Mouse (Mus musculus): Measurements from ENCODE around the gene Ggcx. TPM values are rescaled to one million over a fixed set of nuclear protein-coding genes. Genes with fewer than 3 reads are reported as not detected.

Ggcx gene
- polyA plus RNA-seq, 1 experiment from 2014 or later = 15.8 TPM

DNA sequence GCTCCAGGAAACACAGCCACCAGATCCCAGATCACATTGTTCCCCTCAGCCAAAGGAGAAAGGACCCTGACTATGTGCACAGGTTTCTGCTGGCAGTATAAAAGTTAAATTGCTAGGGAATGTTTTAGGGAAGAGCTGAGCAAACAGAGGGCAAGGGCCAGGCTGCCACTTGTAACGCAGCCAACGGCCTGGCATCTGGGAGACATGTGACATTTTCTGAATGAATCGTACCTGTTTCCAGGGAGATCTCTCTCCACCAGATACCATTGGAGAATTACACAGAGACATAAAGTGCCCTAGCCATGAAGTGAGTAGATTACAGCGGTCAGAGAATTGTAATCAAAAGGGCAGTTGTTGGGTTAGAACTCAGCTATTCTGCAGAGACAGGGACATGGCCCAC is 40.9 kb upstream of the Ggcx start:
- Histone ChIP-seq H3K9ac (ENCODE audit: low read depth, low read length) (no peak overlapping the region), H3K9me3 (ENCODE audit: control insufficient read depth, low read length) (no peaks in the 10 kb centered on the region), H3K27ac (ENCODE audit: low read depth, low read length) (no peak overlapping the region), H3K27me3 (replicated peaks; ENCODE audit: control insufficient read depth, insufficient read depth, low read length) (no peaks in the 10 kb centered on the region), H3K4me3 (ENCODE audit: low read length) (no peak overlapping the region), H3K4me1 (ENCODE audit: control insufficient read depth, insufficient read depth, low read depth, low read length) (no peaks in the 10 kb centered on the region), H3K36me3 (ENCODE audit: control insufficient read depth, insufficient read depth, low read length) (no peaks in the 10 kb centered on the region), H3K4me2 (ENCODE audit: low read length) (no peak overlapping the region)
- ATAC-seq = no peak
- WGBS = 77% methylated on average over 4 of the region's 4 CpGs

DNA sequence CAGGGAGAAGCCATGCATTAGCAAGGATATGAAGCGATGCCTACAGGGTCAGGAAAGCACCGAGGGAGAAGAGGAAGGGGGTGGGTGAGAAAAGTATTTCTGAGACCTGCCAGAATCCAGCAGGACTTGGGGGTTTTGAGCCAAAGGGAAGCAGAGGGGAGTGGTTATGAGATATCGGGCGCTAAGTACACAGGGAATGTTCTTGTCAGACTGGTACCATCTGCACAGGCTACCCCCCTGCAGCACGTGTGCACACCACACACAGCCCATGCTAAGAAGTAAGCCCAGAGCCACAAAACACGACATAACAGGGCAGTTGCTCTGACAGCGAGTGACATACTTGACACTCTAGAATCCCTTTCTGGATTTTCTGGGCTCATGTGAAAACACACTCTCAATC is 39.9 kb upstream of the Ggcx start:
- Histone ChIP-seq H3K27ac (ENCODE audit: low read depth, low read length) (no peak overlapping the region), H3K27me3 (replicated peaks; ENCODE audit: control insufficient read depth, insufficient read depth, low read length) (peaks cover 2% of the 10 kb centered on the region), H3K4me1 (ENCODE audit: control insufficient read depth, insufficient read depth, low read depth, low read length) (no peaks in the 10 kb centered on the region), H3K9me3 (ENCODE audit: control insufficient read depth, low read length) (no peaks in the 10 kb centered on the region), H3K9ac (ENCODE audit: low read depth, low read length) (no peak overlapping the region), H3K4me3 (ENCODE audit: low read length) (no peak overlapping the region), H3K4me2 (ENCODE audit: low read length) (no peak overlapping the region), H3K36me3 (ENCODE audit: control insufficient read depth, insufficient read depth, low read length) (no peaks in the 10 kb centered on the region)
- ATAC-seq = no peak
- WGBS = 68% methylated on average over 7 of the region's 7 CpGs

DNA sequence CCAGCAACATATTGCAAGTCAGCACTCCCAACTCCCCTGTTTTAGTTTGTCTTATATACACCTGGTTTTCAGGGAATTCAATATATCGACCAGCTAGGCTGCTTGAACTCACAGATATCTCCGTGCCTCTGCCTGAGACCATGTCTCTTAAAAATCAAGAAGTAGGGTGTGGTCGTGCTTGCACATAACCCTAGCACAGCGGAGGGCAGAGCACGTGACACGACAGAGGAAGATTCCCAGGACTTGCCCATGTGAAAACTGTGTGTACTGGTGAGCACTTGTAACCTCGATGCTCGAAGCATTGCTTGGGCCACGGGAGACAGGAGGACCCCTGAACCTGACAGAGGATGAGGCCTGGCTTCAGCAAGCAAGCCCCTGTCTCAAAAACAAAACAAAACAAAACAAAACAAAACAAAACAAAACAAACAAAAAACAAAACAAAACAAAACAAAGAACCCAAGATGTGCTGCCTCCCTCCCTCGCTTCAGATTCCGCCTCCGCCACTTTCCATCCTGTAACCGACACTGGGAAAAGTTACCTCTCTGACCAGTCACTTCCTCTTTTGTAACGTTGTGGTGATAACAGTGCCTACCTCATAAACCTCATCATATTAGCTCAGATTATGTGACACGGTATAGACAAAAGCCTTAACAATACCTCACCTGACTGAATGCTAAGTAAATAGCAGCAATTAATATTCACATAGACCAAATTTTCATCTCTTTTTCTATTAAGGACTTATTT is 39.1 kb upstream of the Ggcx start:
- Histone ChIP-seq H3K36me3 (ENCODE audit: control insufficient read depth, insufficient read depth, low read length) (no peaks in the 10 kb centered on the region), H3K4me2 (ENCODE audit: low read length) (no peak overlapping the region), H3K9ac (ENCODE audit: low read depth, low read length) (no peak overlapping the region), H3K27me3 (replicated peaks; ENCODE audit: control insufficient read depth, insufficient read depth, low read length) (peaks cover 8% of the 10 kb centered on the region), H3K4me1 (ENCODE audit: control insufficient read depth, insufficient read depth, low read depth, low read length) (no peaks in the 10 kb centered on the region), H3K4me3 (ENCODE audit: low read length) (no peak overlapping the region), H3K27ac (ENCODE audit: low read depth, low read length) (no peak overlapping the region), H3K9me3 (ENCODE audit: control insufficient read depth, low read length) (no peaks in the 10 kb centered on the region)
- no peak for ATAC-seq
- 83% methylated on average over 15 of the region's 15 CpGs for WGBS

DNA sequence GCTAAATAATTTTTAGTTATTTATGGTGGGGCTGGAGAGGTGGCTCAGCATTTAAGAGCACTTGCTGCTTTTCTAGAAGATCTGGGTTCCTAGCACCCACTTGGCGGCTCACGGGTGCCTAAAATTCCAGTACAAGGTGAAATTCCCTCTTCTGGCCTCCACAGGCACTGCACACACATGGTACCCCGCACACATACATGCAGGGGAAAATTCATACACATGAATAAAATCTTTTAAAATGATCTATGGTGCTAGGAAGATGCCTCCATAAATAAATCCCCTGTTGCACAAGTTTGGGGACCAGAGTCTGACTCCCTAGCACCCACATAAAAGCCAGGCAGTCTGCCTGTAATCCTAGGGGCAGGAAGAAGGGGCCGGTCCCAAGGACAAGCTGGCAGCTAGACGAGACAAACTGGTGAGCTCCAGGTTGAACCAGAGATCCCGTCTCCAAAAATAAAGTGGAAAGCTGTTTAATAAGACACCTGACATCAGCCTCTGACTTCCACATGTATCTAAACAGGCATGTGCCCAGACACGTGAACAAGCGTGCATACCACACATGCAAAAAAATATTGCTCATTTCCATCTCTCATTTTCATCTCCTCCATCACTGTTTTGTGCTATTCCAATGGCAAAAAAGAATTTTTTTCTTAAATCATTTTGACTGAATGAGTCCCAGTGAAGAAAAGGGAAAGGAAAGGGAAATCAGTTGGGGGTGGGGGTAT is 35.4 kb upstream of the Ggcx start:
- H3K9me3 ChIP-seq (ENCODE audit: control insufficient read depth, low read length) = no peaks in the 10 kb centered on the region
- H3K9ac ChIP-seq (ENCODE audit: low read depth, low read length) = no peak overlapping the region
- no peak overlapping the region for H3K4me2 ChIP-seq (ENCODE audit: low read length)
- no peak overlapping the region for H3K27ac ChIP-seq (ENCODE audit: low read depth, low read length)
- no peaks in the 10 kb centered on the region for H3K36me3 ChIP-seq (ENCODE audit: control insufficient read depth, insufficient read depth, low read length)
- 86% methylated on average over 8 of the region's 8 CpGs for WGBS
- no peak overlapping the region for H3K4me3 ChIP-seq (ENCODE audit: low read length)
- H3K4me1 ChIP-seq (ENCODE audit: control insufficient read depth, insufficient read depth, low read depth, low read length) = peaks cover 4% of the 10 kb centered on the region
- no peak for ATAC-seq
- peaks cover 10% of the 10 kb centered on the region for H3K27me3 ChIP-seq (replicated peaks; ENCODE audit: control insufficient read depth, insufficient read depth, low read length)

DNA sequence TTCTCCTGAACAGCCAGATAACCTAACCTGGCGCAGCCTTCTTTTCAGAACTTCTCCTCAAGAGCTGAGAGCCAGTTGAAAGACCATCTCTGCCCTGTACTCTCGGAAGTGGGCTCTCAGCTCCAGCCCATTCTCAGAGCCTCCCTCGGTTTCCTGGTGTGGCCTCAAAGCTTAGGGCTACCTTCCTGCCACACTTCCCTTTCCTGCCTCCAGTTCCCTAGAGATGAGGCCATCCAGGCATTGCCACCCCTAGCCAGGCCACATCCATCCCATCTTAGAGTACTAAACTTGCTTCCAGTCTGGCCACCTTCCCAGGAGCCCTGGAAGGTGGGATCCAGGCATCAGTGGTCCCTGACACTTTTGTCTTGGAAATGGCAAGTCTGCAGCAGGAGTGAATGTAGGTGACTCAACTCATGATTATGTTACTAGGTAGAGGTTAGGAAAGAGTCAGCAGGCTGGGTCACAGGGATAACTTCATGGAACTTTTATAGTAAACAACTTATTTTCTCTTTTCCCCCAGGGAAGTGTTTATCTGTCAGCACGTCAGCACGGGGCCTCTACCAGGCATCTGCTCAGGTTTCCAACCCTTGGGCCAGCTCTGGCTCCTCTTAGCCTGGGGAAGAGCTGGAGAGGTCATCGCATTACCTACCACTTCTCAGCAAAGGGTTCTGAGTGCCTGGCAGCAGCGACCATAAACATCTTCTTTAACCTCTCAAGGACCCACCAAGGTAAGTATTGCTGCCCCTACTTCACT is 34.6 kb upstream of the Ggcx start:
- Histone ChIP-seq H3K4me3 (ENCODE audit: low read length) (peak overlapping the region; percentile 44), H3K4me2 (ENCODE audit: low read length) (peak overlapping the region; percentile 62), H3K27ac (ENCODE audit: low read depth, low read length) (no peak overlapping the region), H3K9ac (ENCODE audit: low read depth, low read length) (no peak overlapping the region; the same call in 1 of the 2 replicates), H3K36me3 (ENCODE audit: control insufficient read depth, insufficient read depth, low read length) (no peaks in the 10 kb centered on the region), H3K27me3 (replicated peaks; ENCODE audit: control insufficient read depth, insufficient read depth, low read length) (peaks cover 10% of the 10 kb centered on the region), H3K9me3 (ENCODE audit: control insufficient read depth, low read length) (no peaks in the 10 kb centered on the region), H3K4me1 (ENCODE audit: control insufficient read depth, insufficient read depth, low read depth, low read length) (peaks cover 4% of the 10 kb centered on the region)
- 45% methylated on average over 7 of the region's 7 CpGs for WGBS
- ATAC-seq = no peak

DNA sequence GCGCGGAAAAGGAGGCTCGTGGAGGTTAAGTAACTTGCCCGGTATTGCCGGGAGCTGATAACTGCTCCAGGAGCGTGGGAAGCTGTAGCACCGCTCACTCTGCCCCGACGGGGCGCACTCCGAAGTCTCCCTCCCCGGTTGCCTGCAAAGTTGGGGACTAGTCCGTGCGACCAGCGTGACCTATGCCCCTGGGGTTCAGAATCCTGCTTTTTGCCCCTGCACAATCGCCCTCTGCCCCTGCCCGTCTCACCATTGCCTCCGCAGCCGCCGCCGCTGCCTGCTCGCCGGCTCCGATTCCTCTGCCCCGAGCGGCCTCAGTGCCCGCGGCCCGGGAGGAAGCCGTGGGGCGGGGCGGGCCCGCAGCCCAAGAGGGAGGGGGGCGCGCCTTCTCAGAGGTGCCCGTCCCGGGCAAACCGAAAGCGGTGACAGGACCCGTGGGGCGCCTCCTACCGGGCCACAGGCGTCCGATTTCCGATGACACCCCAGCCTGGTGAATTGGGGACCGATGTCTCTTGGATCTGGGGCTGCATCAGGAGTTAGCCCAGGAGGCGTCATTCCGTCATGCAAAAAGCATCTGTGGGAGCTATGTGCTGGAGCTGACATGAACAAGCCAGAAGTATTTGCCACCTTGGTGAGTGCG is 33.9 kb upstream of the Ggcx start, which contains the start of gene Vamp5:
Vamp5 (minus strand) TSS at position 338 of the 640 bp plus-strand sequence.
- 0 out of 2 replicates have a peak, but pooled peaks have one; percentile 40 for ATAC-seq
- Histone ChIP-seq H3K9ac (ENCODE audit: low read depth, low read length) (peak within 1 kb of the TSS; percentile 54), H3K27ac (ENCODE audit: low read depth, low read length) (no peak within 1 kb of the TSS), H3K9me3 (ENCODE audit: control insufficient read depth, low read length) (no peaks in the 10 kb centered on the region), H3K27me3 (replicated peaks; ENCODE audit: control insufficient read depth, insufficient read depth, low read length) (peaks cover 10% of the 10 kb centered on the region), H3K4me2 (ENCODE audit: low read length) (peak within 1 kb of the TSS; percentile 62), H3K4me3 (ENCODE audit: low read length) (peak within 1 kb of the TSS; percentile 44), H3K36me3 (ENCODE audit: control insufficient read depth, insufficient read depth, low read length) (no peaks in the 10 kb centered on the region), H3K4me1 (ENCODE audit: control insufficient read depth, insufficient read depth, low read depth, low read length) (peaks cover 4% of the 10 kb centered on the region)
- WGBS = 3% methylated on average over 43 of the region's 49 CpGs

DNA sequence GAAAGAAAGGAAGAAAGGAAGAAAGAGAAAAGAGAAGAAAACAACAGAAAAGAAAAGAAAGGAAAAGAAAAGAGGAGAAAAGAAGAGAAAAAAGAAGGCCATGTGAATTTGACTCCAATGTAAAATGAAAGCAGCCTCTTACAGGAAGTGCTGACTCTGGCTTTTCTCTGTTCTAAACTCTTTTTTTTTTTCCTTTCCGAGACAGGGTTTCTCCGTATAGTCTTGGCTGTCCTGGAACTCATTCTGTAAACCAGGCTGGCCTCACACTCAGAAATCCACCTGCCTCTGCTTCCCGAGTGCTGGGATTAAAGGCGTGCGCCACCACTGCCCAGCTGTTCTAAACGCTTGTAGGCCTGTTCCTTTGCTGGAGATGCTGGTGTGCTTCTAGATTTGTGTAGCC is 31.6 kb upstream of the Ggcx start:
- H3K36me3 ChIP-seq (ENCODE audit: control insufficient read depth, insufficient read depth, low read length) = no peaks in the 10 kb centered on the region
- H3K27me3 ChIP-seq (replicated peaks; ENCODE audit: control insufficient read depth, insufficient read depth, low read length) = peaks cover 10% of the 10 kb centered on the region
- H3K27ac ChIP-seq (ENCODE audit: low read depth, low read length) = no peak overlapping the region
- 85% methylated on average over 6 of the region's 6 CpGs for WGBS
- no peaks in the 10 kb centered on the region for H3K9me3 ChIP-seq (ENCODE audit: control insufficient read depth, low read length)
- H3K9ac ChIP-seq (ENCODE audit: low read depth, low read length) = no peak overlapping the region
- H3K4me1 ChIP-seq (ENCODE audit: control insufficient read depth, insufficient read depth, low read depth, low read length) = peaks cover 4% of the 10 kb centered on the region
- H3K4me2 ChIP-seq (ENCODE audit: low read length) = no peak overlapping the region
- no peak for ATAC-seq
- no peak overlapping the region for H3K4me3 ChIP-seq (ENCODE audit: low read length)

DNA sequence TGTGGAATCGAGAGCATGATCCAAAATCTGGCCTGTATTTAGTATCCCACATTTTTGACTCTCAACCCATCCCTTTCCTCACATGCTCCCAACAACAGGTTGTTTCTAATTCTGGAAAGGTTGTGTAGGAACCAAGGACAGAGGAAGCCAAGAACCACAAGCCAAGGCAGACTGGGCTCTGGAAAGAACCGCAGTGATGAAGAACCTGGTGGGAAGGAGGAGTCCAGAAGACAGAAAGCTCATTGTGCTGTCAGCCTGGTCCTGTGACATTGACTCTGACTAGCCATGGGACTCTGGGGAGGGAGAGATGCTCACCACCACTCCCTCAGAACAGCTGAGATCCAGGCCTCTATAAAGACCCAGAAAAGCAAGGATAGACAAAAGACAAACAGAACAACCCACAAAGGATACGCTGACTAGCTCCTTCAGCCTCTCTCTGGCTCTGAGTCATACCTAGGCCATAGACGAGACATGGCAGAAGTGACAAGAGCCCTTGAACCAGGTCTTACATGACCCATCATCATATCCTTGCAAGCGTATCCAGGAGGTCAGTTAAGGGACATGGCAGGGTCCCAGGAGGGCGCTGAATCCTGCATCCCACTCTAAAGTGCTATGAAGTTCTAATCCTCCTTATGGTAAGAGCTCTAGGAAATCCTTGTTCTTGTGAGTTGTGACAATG is 30.8 kb upstream of the Ggcx start:
- H3K36me3 ChIP-seq (ENCODE audit: control insufficient read depth, insufficient read depth, low read length) = no peaks in the 10 kb centered on the region
- peaks cover 4% of the 10 kb centered on the region for H3K4me1 ChIP-seq (ENCODE audit: control insufficient read depth, insufficient read depth, low read depth, low read length)
- H3K27ac ChIP-seq (ENCODE audit: low read depth, low read length) = no peak overlapping the region
- H3K4me2 ChIP-seq (ENCODE audit: low read length) = no peak overlapping the region
- H3K9me3 ChIP-seq (ENCODE audit: control insufficient read depth, low read length) = no peaks in the 10 kb centered on the region
- WGBS = 90% methylated on average over 6 of the region's 6 CpGs
- H3K27me3 ChIP-seq (replicated peaks; ENCODE audit: control insufficient read depth, insufficient read depth, low read length) = peaks cover 10% of the 10 kb centered on the region
- ATAC-seq = no peak
- no peak overlapping the region for H3K9ac ChIP-seq (ENCODE audit: low read depth, low read length)
- no peak overlapping the region for H3K4me3 ChIP-seq (ENCODE audit: low read length)
